Mouse (Mus musculus) ES-E14 (cell line): ENCODE measurements at regions not wholly inside any gene's neighbourhood (a gene's known extent, or its start where the extent isn't known, plus 50 kb on each side); places are given as distances from the start of the nearest gene placed in this dataset.

Experiments used
- CHD2 ChIP-seq: IDR thresholded peaks from 2 replicates; pipeline ENCODE4 v1.6.1; 2014; ENCODE audit warnings: mild to moderate bottlenecking, low read depth, low read length, inconsistent platforms
- HCFC1 ChIP-seq: IDR thresholded peaks from 2 replicates; pipeline ENCODE4 v1.6.1; 2012; ENCODE audit warnings: low read length, inconsistent platforms, borderline replicate concordance; ENCODE audit not compliant: insufficient read depth
- MAFK ChIP-seq: IDR thresholded peaks from 2 replicates; pipeline ENCODE4 v1.6.1; 2014; ENCODE audit warnings: mild to moderate bottlenecking, low read depth, low read length, inconsistent platforms; ENCODE audit not compliant: insufficient read depth
- ZC3H11A ChIP-seq: IDR thresholded peaks from 2 replicates; pipeline ENCODE4 v1.6.1; 2012; ENCODE audit warnings: low read depth, mild to moderate bottlenecking, inconsistent platforms, low read length, borderline replicate concordance
- ZNF384 ChIP-seq: IDR thresholded peaks from 2 replicates; pipeline ENCODE4 v1.6.1; 2012; ENCODE audit warnings: low read depth, low read length, inconsistent platforms

- TF ChIP-seq HCFC1: no peak
- no peak for TF ChIP-seq MAFK
- TF ChIP-seq ZNF384: no peak
- no peak for TF ChIP-seq ZC3H11A
- no peak for TF ChIP-seq CHD2
Observed at GRCm38 (mm10) chr17:76578323-76578722, 1026.6 kb upstream of the Fam98a start.
